Comparison of ENCODE assay signal across 14 mouse cellular contexts in the genomic region with DNA sequence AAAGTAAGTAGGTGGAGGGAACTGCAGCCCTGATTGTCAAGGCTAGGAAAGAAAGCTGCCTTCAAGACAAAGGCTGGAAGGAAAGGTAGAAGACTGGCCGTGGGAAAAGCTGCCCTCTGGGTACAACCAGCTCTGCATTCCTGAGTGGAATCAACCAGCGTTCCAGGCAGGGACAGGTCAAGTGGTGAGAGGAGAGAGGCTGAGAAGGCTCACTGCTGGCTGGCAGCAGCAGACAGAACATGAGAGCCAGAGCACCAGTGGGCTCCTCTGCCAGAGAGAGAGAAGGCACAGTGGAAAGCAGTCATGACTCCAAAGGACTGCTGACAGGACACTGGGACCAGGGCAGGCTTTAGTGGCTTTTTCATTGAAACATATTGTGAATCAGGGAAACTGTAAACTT. TPM values are rescaled to one million over a fixed set of nuclear protein-coding genes. Genes with fewer than 3 reads are reported as not detected.
DNase-seq lines count a peak whose midpoint lies in the region; ATAC-seq and TF ChIP-seq lines count a peak whose summit lies in the region.
"Had no signal": no experiment of that assay in that cellular context is flagged by ENCODE, and none has a peak within 500 bp of the region (broad histone marks: within the 10 kb centered on the region; RNA-seq: fewer than 3 reads in every experiment).

No protein-coding gene starts in this region.

- 0 out of 2 replicates have a peak overlapping the region, but pooled peaks have one; percentile 29 for H3K27ac ChIP-seq in heart, embryonic 11.5 days (ENCODE audit: low read depth, low read length)
- H3K27ac ChIP-seq in heart, postnatal 0 days (ENCODE audit: low read depth), result peak overlapping the region; percentile 85
- H3K27ac ChIP-seq: hindbrain, postnatal 0 days; stomach, embryonic 15.5 days had no signal

- no peaks in the 10 kb centered on the region for H3K9me3 ChIP-seq in heart, embryonic 11.5 days (replicated peaks; ENCODE audit: control insufficient read depth, low read length)
- H3K9me3 ChIP-seq in heart, postnatal 0 days (replicated peaks; ENCODE audit: control insufficient read depth, low read length), result no peaks in the 10 kb centered on the region
- H3K9me3 ChIP-seq: stomach, embryonic 15.5 days had no signal

- no peak overlapping the region for H3K4me2 ChIP-seq in heart, embryonic 11.5 days
- no peak overlapping the region for H3K4me2 ChIP-seq in heart, postnatal 0 days (ENCODE audit: low read depth, low read length)
- H3K4me2 ChIP-seq: midbrain, embryonic 11.5 days; stomach, embryonic 15.5 days had no signal

- H3K4me1 ChIP-seq in heart, embryonic 11.5 days (ENCODE audit: control insufficient read depth, insufficient read depth, low read length), result peaks cover 12% of the 10 kb centered on the region; the same call in 1 of the 2 replicates
- peaks cover 13% of the 10 kb centered on the region; the same call in 1 of the 2 replicates for H3K4me1 ChIP-seq in heart, postnatal 0 days (ENCODE audit: control insufficient read depth, insufficient read depth)
- H3K4me1 ChIP-seq: stomach, embryonic 15.5 days had no signal

- H3K27me3 ChIP-seq in heart, embryonic 11.5 days (ENCODE audit: control insufficient read depth, insufficient read depth, low read length), result no peaks in the 10 kb centered on the region
- H3K27me3 ChIP-seq in heart, postnatal 0 days (ENCODE audit: control insufficient read depth, insufficient read depth, low read length), result no peaks in the 10 kb centered on the region
- H3K27me3 ChIP-seq: stomach, embryonic 15.5 days had no signal

- H3K9ac ChIP-seq in heart, embryonic 11.5 days (ENCODE audit: low read depth, low read length), result 0 out of 2 replicates have a peak overlapping the region, but pooled peaks have one; percentile 28
- no peak overlapping the region for H3K9ac ChIP-seq in heart, postnatal 0 days (replicated peaks; ENCODE audit: low read depth, low read length)
- H3K9ac ChIP-seq: liver, postnatal 0 days; stomach, embryonic 15.5 days had no signal

- no peak; the same call in 1 of the 2 replicates for ATAC-seq in heart, embryonic 11.5 days (replicated peaks; ENCODE audit: insufficient number of reproducible peaks, low FRiP score, low TSS enrichment)
- peak; percentile 83 for ATAC-seq in heart, postnatal 0 days (ENCODE audit: insufficient read depth, low read depth)

- TF ChIP-seq CTCF in heart, postnatal 0 days (IDR thresholded peaks at IDR 0.05; ENCODE audit: low read depth), result no peak

- 51% methylated on average over 2 of the region's 2 CpGs for WGBS in heart, embryonic 11.5 days (ENCODE audit: insufficient replicate concordance)
- 30% methylated on average over 2 of the region's 2 CpGs for WGBS in heart, postnatal 0 days

- DNase-seq in heart, adult 11 months, result peak; percentile 94
- no peak for DNase-seq in heart, postnatal 25 days (ENCODE audit: low spot score)
- DNase-seq in heart, postnatal 0 days (ENCODE audit: low spot score), result peak; percentile 70
- DNase-seq in skeletal muscle tissue, adult 2 months (ENCODE audit: low read depth, low spot score), result peak; percentile 44
- no peak for DNase-seq in testis, postnatal 10 days (ENCODE audit: low spot score)
- DNase-seq in layer of hippocampus, adult 11-12 months (ENCODE audit: low spot score), result no peak
- no peak for DNase-seq in embryo, embryonic 9.5 days (ENCODE audit: extremely low spot score)
- DNase-seq: cerebellum, adult 11 months; right cerebral cortex, postnatal 4 days had no signal

- TF ChIP-seq EP300 in heart, postnatal 0 days (IDR thresholded peaks at IDR 0.05; ENCODE audit: low read depth), result no peak

- no peak overlapping the region for H3K4me3 ChIP-seq in heart, embryonic 11.5 days (ENCODE audit: low read depth, low read length)
- H3K4me3 ChIP-seq in heart, postnatal 0 days (ENCODE audit: low read depth, low read length), result no peak overlapping the region
- H3K4me3 ChIP-seq: stomach, embryonic 15.5 days had no signal

- peaks cover 7% of the 10 kb centered on the region; the same call in 1 of the 2 replicates for H3K36me3 ChIP-seq in heart, embryonic 11.5 days (ENCODE audit: control insufficient read depth, insufficient read depth, low read length)
- H3K36me3 ChIP-seq in heart, postnatal 0 days (replicated peaks; ENCODE audit: control insufficient read depth, insufficient read depth, low read length), result peaks cover 49% of the 10 kb centered on the region

- intact Hi-C loops in heart, postnatal 25 days (cut with DNase I), result loop anchor here (2.0 kb wide), 1 partner anchor 62 kb away; no protein-coding TSS in a partner anchor

RNA-seq across cellular contexts. Expression of gene Mtr, which starts 46.9 kb away (rescaled TPM):
- 10 to 100 TPM; 87.6 to 93.6 TPM for total RNA-seq in heart, postnatal 25 days (2021)
- 17.7 and 19.9 TPM in 2 replicates for polyA plus RNA-seq in heart, embryonic 11.5 days (2014; fragmentation: Nextera tagmentation; extraction: Ambion mirVana)
- 10.1 and 25.3 TPM in 2 replicates for total RNA-seq in heart, postnatal 0 days (2014; rRNA removed; ENCODE audit: low replicate concordance)
- 9.1 and 9.8 TPM in 2 replicates for polyA plus RNA-seq in heart, postnatal 0 days (2015; fragmentation: Nextera tagmentation; extraction: Ambion mirVana)

Comparison
In these comparisons a context has a peak if more than half of its experiments do, and no peak if none do; other contexts are left out.
1. DNase-seq: peak in heart, adult 11 months (single experiment), heart, postnatal 0 days (single experiment) and skeletal muscle tissue, adult 2 months (single experiment); none in heart, postnatal 25 days (single experiment), testis, postnatal 10 days (single experiment), layer of hippocampus, adult 11-12 months (single experiment) and embryo, embryonic 9.5 days (single experiment).